Mouse (Mus musculus) heart, postnatal 0 days (tissue): ENCODE measurements at regions not wholly inside any gene's neighbourhood (a gene's known extent, or its start where the extent isn't known, plus 50 kb on each side); places are given as distances from the start of the nearest gene placed in this dataset.

Experiments used
- CTCF ChIP-seq: IDR thresholded peaks from 2 replicates; pipeline ENCODE4 v1.5.1; 2016; ENCODE audit warnings: antibody characterized with exemption, control low read depth, low read depth
- EP300 ChIP-seq: IDR thresholded peaks from 2 replicates; pipeline ENCODE4 v1.6.1; 2016; ENCODE audit warnings: antibody characterized with exemption, low read depth

DNA sequence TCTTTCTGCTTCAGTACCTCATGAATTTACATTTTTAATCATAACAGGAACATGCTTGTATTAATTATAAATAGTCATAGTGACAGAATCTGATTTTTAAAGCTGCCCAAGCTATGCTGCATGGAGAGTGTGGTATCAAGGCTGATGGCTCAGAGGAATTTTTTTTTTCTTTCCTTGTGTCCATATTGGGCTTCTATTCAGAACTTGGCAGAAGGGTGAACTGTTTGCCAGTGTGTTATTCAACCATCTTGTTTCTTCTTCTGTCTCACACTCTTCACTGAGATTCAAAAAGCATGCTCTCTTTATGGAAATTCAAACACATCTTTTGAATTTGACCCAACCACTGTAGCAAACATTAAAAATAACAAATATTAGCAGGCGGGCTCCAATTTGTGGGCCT lies 137.6 kb upstream of the Lsm8 start:
- TF ChIP-seq EP300 (no peak), CTCF (no peak)
